8 mouse cellular contexts compared by ENCODE assay signal in genomic region chr1:65178126-65178901, GRCm38 (mm10). TPM values are rescaled to one million over a fixed set of nuclear protein-coding genes. Genes with fewer than 3 reads are reported as not detected.
DNase-seq lines count a peak whose midpoint lies in the region; ATAC-seq and TF ChIP-seq lines count a peak whose summit lies in the region.

No protein-coding gene starts in this region.

- peak overlapping the region; percentile 74 for H3K4me2 ChIP-seq in embryonic facial prominence, embryonic 14.5 days (ENCODE audit: low read depth, low read length)
- peak overlapping the region; percentile 58 for H3K4me2 ChIP-seq in limb, embryonic 14.5 days (replicated peaks; ENCODE audit: low read depth, low read length, severe bottlenecking)
- peak overlapping the region; percentile 68 for H3K4me2 ChIP-seq in midbrain, postnatal 0 days (ENCODE audit: low read depth, low read length, poor library complexity, severe bottlenecking)

- H3K9ac ChIP-seq in embryonic facial prominence, embryonic 14.5 days (ENCODE audit: low read depth, low read length), result peak overlapping the region; percentile 74
- peak overlapping the region; percentile 67 for H3K9ac ChIP-seq in limb, embryonic 14.5 days (ENCODE audit: low read depth, low read length, severe bottlenecking)
- H3K9ac ChIP-seq in midbrain, postnatal 0 days (replicated peaks; ENCODE audit: low read length, poor library complexity, severe bottlenecking), result peak overlapping the region; percentile 69

- no peaks in the 10 kb centered on the region for H3K9me3 ChIP-seq in embryonic facial prominence, embryonic 14.5 days (ENCODE audit: control insufficient read depth, low read length)
- no peaks in the 10 kb centered on the region for H3K9me3 ChIP-seq in limb, embryonic 14.5 days (ENCODE audit: control insufficient read depth, low read length)
- H3K9me3 ChIP-seq in midbrain, postnatal 0 days (ENCODE audit: low read length), result no peaks in the 10 kb centered on the region

- peaks cover 14% of the 10 kb centered on the region for H3K4me1 ChIP-seq in embryonic facial prominence, embryonic 14.5 days (ENCODE audit: control insufficient read depth, insufficient read depth, low read length)
- H3K4me1 ChIP-seq in limb, embryonic 14.5 days (ENCODE audit: control insufficient read depth, insufficient read depth, low read length), result peaks cover 9% of the 10 kb centered on the region; the same call in 1 of the 2 replicates
- peaks cover 9% of the 10 kb centered on the region; the same call in 1 of the 2 replicates for H3K4me1 ChIP-seq in midbrain, postnatal 0 days (ENCODE audit: insufficient read depth, low read length)

- peaks cover 12% of the 10 kb centered on the region; the same call in 1 of the 2 replicates for H3K36me3 ChIP-seq in embryonic facial prominence, embryonic 14.5 days (ENCODE audit: control insufficient read depth, insufficient read depth, low read length)
- H3K36me3 ChIP-seq in limb, embryonic 14.5 days (ENCODE audit: control insufficient read depth, insufficient read depth, low read length), result peaks cover 10% of the 10 kb centered on the region
- peaks cover 3% of the 10 kb centered on the region; the same call in 1 of the 2 replicates for H3K36me3 ChIP-seq in midbrain, postnatal 0 days (ENCODE audit: insufficient read depth, low read length)

- no peaks in the 10 kb centered on the region for H3K27me3 ChIP-seq in embryonic facial prominence, embryonic 14.5 days (replicated peaks; ENCODE audit: control insufficient read depth, insufficient read depth, low read length)
- H3K27me3 ChIP-seq in limb, embryonic 14.5 days (ENCODE audit: control insufficient read depth, insufficient read depth, low read length), result no peaks in the 10 kb centered on the region
- H3K27me3 ChIP-seq in midbrain, postnatal 0 days (ENCODE audit: insufficient read depth, low read length), result no peaks in the 10 kb centered on the region

- DNase-seq in 3T3-L1 (ENCODE audit: low read depth, low spot score), result peak; percentile 99
- DNase-seq in adrenal gland, postnatal 4 days (ENCODE audit: low spot score in 2 of 2), result peak; percentile 87 to 96
- DNase-seq in embryonic facial prominence, embryonic 14.5 days (ENCODE audit: low spot score), result peak; percentile 96
- peak; percentile 96 for DNase-seq in heart, adult 8-10 months (ENCODE audit: low spot score)
- DNase-seq in kidney, adult 9 months, result peak; percentile 99
- DNase-seq in limb, embryonic 14.5 days (ENCODE audit: low spot score), result peak; percentile 95
- DNase-seq in midbrain, postnatal 0 days (ENCODE audit: low spot score), result peak; percentile 93
- peak; percentile 82 to 85 for DNase-seq in spleen, postnatal 14 days (ENCODE audit: low spot score in 2 of 2)

- peak; percentile 89 for ATAC-seq in embryonic facial prominence, embryonic 14.5 days (ENCODE audit: low read depth)
- ATAC-seq in limb, embryonic 14.5 days (ENCODE audit: low FRiP score, low read depth), result peak; percentile 81
- peak; percentile 82 for ATAC-seq in midbrain, postnatal 0 days (ENCODE audit: low FRiP score)

- TF ChIP-seq POLR2A in limb, embryonic 14.5 days (IDR thresholded peaks at IDR 0.05; ENCODE audit: borderline replicate concordance, extremely low read depth, insufficient read depth, insufficient read length), result peak; percentile 52; the same call in 1 of the 2 replicates

- peak overlapping the region; percentile 73 for H3K4me3 ChIP-seq in embryonic facial prominence, embryonic 14.5 days (ENCODE audit: low read depth, low read length)
- peak overlapping the region; percentile 74 for H3K4me3 ChIP-seq in limb, embryonic 14.5 days (replicated peaks; ENCODE audit: low read length)
- peak overlapping the region; percentile 65 for H3K4me3 ChIP-seq in midbrain, postnatal 0 days (ENCODE audit: low read depth, low read length)

- WGBS in embryonic facial prominence, embryonic 14.5 days, result 3% methylated on average over 26 of the region's 27 CpGs
- WGBS in limb, embryonic 14.5 days, result 5% methylated on average over 27 of the region's 27 CpGs
- 5% methylated on average over 27 of the region's 27 CpGs for WGBS in midbrain, postnatal 0 days

- TF ChIP-seq CTCF in midbrain, postnatal 0 days (IDR thresholded peaks at IDR 0.05), result peak; percentile 82

- H3K27ac ChIP-seq in embryonic facial prominence, embryonic 14.5 days (replicated peaks; ENCODE audit: low read depth, low read length), result peak overlapping the region; percentile 96
- H3K27ac ChIP-seq in limb, embryonic 14.5 days (replicated peaks; ENCODE audit: low read depth, low read length), result peak overlapping the region; percentile 96
- peak overlapping the region; percentile 81 for H3K27ac ChIP-seq in midbrain, postnatal 0 days (ENCODE audit: low read depth, low read length)

RNA-seq across cellular contexts. Expression of gene Idh1, which starts 8.0 kb away (rescaled TPM):
- 100 to 1,000 TPM; 373 to 385 TPM for total RNA-seq in adrenal gland, postnatal 4 days (2021)
- 145 and 165 TPM in 2 replicates for polyA plus RNA-seq in embryonic facial prominence, embryonic 14.5 days (2014; fragmentation: Nextera tagmentation; extraction: Ambion mirVana)
- total RNA-seq in heart, adult 8-10 months (2022), result 100 to 1,000 TPM in 1 of 4 experiments, 10 to 100 TPM in 3; 65.2 to 106 (median 92.3) TPM
- 54.0 and 62.2 TPM in 2 replicates for polyA plus RNA-seq in limb, embryonic 14.5 days (2012; rRNA removed)
- polyA plus RNA-seq in limb, embryonic 14.5 days (2014; fragmentation: Nextera tagmentation; extraction: Ambion mirVana), result 128 and 137 TPM in 2 replicates
- total RNA-seq in midbrain, postnatal 0 days (2014; rRNA removed), result 240 and 332 TPM in 2 replicates
- polyA plus RNA-seq in midbrain, postnatal 0 days (2015; fragmentation: Nextera tagmentation; extraction: Ambion mirVana), result 408 and 416 TPM in 2 replicates

RNA-seq across cellular contexts. Expression of gene Pikfyve, which starts 8.2 kb away (rescaled TPM):
- 10 to 100 TPM; 34.6 to 36.0 TPM for total RNA-seq in adrenal gland, postnatal 4 days (2021)
- polyA plus RNA-seq in embryonic facial prominence, embryonic 14.5 days (2014; fragmentation: Nextera tagmentation; extraction: Ambion mirVana), result 14.8 and 14.9 TPM in 2 replicates
- 10 to 100 TPM in 1 of 4 experiments, 1 to 10 TPM in 3; 9.8 to 11.8 (median 9.9) TPM for total RNA-seq in heart, adult 8-10 months (2022)
- 8.1 and 9.1 TPM in 2 replicates for polyA plus RNA-seq in limb, embryonic 14.5 days (2012; rRNA removed)
- 15.8 and 17.1 TPM in 2 replicates for polyA plus RNA-seq in limb, embryonic 14.5 days (2014; fragmentation: Nextera tagmentation; extraction: Ambion mirVana)
- total RNA-seq in midbrain, postnatal 0 days (2014; rRNA removed), result 30.1 and 39.6 TPM in 2 replicates
- 7.7 and 10.4 TPM in 2 replicates for polyA plus RNA-seq in midbrain, postnatal 0 days (2015; fragmentation: Nextera tagmentation; extraction: Ambion mirVana)

RNA-seq across cellular contexts. Expression of gene D630023F18Rik, which starts 55.3 kb away (rescaled TPM):
- 1 to 10 TPM in 1 of 2 experiments, not detected in 1; 1.2 TPM for total RNA-seq in adrenal gland, postnatal 4 days (2021)
- 0.31 and 0.64 TPM in 2 replicates for polyA plus RNA-seq in embryonic facial prominence, embryonic 14.5 days (2014; fragmentation: Nextera tagmentation; extraction: Ambion mirVana)
- total RNA-seq in heart, adult 8-10 months (2022), result not detected
- polyA plus RNA-seq in limb, embryonic 14.5 days (2012; rRNA removed), result 0.24 and 0.32 TPM in 2 replicates
- polyA plus RNA-seq in limb, embryonic 14.5 days (2014; fragmentation: Nextera tagmentation; extraction: Ambion mirVana), result 0.37 and 0.44 TPM in 2 replicates
- total RNA-seq in midbrain, postnatal 0 days (2014; rRNA removed), result 4.2 and 8.4 TPM in 2 replicates
- 8.8 and 9.7 TPM in 2 replicates for polyA plus RNA-seq in midbrain, postnatal 0 days (2015; fragmentation: Nextera tagmentation; extraction: Ambion mirVana)

RNA-seq across cellular contexts. Expression of gene Gm28845, which starts 59.0 kb away (rescaled TPM):
- not detected for total RNA-seq in adrenal gland, postnatal 4 days (2021)
- polyA plus RNA-seq in embryonic facial prominence, embryonic 14.5 days (2014; fragmentation: Nextera tagmentation; extraction: Ambion mirVana), result not detected in 2 replicates
- total RNA-seq in heart, adult 8-10 months (2022), result not detected
- polyA plus RNA-seq in limb, embryonic 14.5 days (2012; rRNA removed), result not detected in 2 replicates
- polyA plus RNA-seq in limb, embryonic 14.5 days (2014; fragmentation: Nextera tagmentation; extraction: Ambion mirVana), result not detected in 2 replicates
- 0.47 and 1.3 TPM in 2 replicates for total RNA-seq in midbrain, postnatal 0 days (2014; rRNA removed)
- polyA plus RNA-seq in midbrain, postnatal 0 days (2015; fragmentation: Nextera tagmentation; extraction: Ambion mirVana), result 1.2 and 1.6 TPM in 2 replicates

Comparison
In these comparisons a context has a peak if more than half of its experiments do, and no peak if none do; other contexts are left out.
1. Peak in every context shown above with its lines: DNase-seq, ATAC-seq, H3K4me3 ChIP-seq and H3K27ac ChIP-seq.